ENCODE assay signal across 24 mouse cellular contexts in genomic region chr14:52166571-52166970, GRCm38 (mm10). TPM values are rescaled to one million over a fixed set of nuclear protein-coding genes. Genes with fewer than 3 reads are reported as not detected.
A peak's percentile ranks its signal among the peaks of the same experiment; 100 is the strongest.
DNase-seq lines count a peak whose midpoint lies in the region; ATAC-seq lines count a peak whose summit lies in the region.
"Had no signal": no experiment of that assay in that cellular context is flagged by ENCODE, and none has a peak within 500 bp of the region (broad histone marks: within the 10 kb centered on the region; RNA-seq: fewer than 3 reads in every experiment).

No protein-coding gene starts in this region.

- no peaks in the 10 kb centered on the region for H3K9me3 ChIP-seq in heart, embryonic 11.5 days (replicated peaks; ENCODE audit: control insufficient read depth, low read length)
- H3K9me3 ChIP-seq: embryonic facial prominence, embryonic 10.5 days; forebrain, embryonic 15.5 days; heart, embryonic 12.5 days; hindbrain, embryonic 10.5 days; limb, embryonic 15.5 days had no signal

- WGBS in heart, embryonic 11.5 days (ENCODE audit: insufficient replicate concordance): 89% methylated on average over 2 of the region's 2 CpGs

- ATAC-seq in heart, embryonic 11.5 days (replicated peaks; ENCODE audit: insufficient number of reproducible peaks, low FRiP score, low TSS enrichment): no peak
- ATAC-seq: forebrain, embryonic 15.5 days; hindbrain, embryonic 16.5 days; intestine, postnatal 0 days had no signal

- no peak overlapping the region for H3K4me3 ChIP-seq in heart, embryonic 11.5 days (ENCODE audit: low read depth, low read length)
- H3K4me3 ChIP-seq: embryonic facial prominence, embryonic 10.5 days; forebrain, embryonic 15.5 days; heart, embryonic 12.5 days; hindbrain, embryonic 10.5 days; limb, embryonic 15.5 days had no signal

- H3K27me3 ChIP-seq in heart, embryonic 11.5 days (ENCODE audit: control insufficient read depth, insufficient read depth, low read length): no peaks in the 10 kb centered on the region
- H3K27me3 ChIP-seq: forebrain, embryonic 15.5 days; heart, embryonic 12.5 days; limb, embryonic 15.5 days had no signal

- H3K36me3 ChIP-seq in heart, embryonic 11.5 days (ENCODE audit: control insufficient read depth, insufficient read depth, low read length): peaks cover 28% of the 10 kb centered on the region

- no peak overlapping the region for H3K27ac ChIP-seq in heart, embryonic 11.5 days (ENCODE audit: low read depth, low read length)
- H3K27ac ChIP-seq: embryonic facial prominence, embryonic 10.5 days; forebrain, embryonic 15.5 days; hindbrain, embryonic 10.5 days; limb, embryonic 15.5 days; liver, embryonic 14.5 days had no signal

- no peaks in the 10 kb centered on the region for H3K4me1 ChIP-seq in heart, embryonic 11.5 days (ENCODE audit: control insufficient read depth, insufficient read depth, low read length)
- H3K4me1 ChIP-seq: embryonic facial prominence, embryonic 10.5 days; forebrain, embryonic 15.5 days; heart, embryonic 12.5 days; hindbrain, embryonic 10.5 days; limb, embryonic 15.5 days had no signal

- H3K4me2 ChIP-seq in heart, embryonic 11.5 days: no peak overlapping the region
- H3K4me2 ChIP-seq: forebrain, embryonic 15.5 days; heart, embryonic 12.5 days; limb, embryonic 15.5 days; lung, embryonic 14.5 days; midbrain, embryonic 11.5 days had no signal

- H3K9ac ChIP-seq in heart, embryonic 11.5 days (ENCODE audit: low read depth, low read length): no peak overlapping the region
- H3K9ac ChIP-seq: forebrain, embryonic 15.5 days; heart, embryonic 12.5 days; limb, embryonic 15.5 days; liver, embryonic 14.5 days; lung, embryonic 14.5 days had no signal

- DNase-seq in 416B (ENCODE audit: low read depth): peak; percentile 27
- DNase-seq in A20 (ENCODE audit: low read depth, low spot score): peak; percentile 73
- peak; percentile 27 for DNase-seq in T-cell, adult 2 months (ENCODE audit: low spot score)
- peak; percentile 37 to 61 for DNase-seq in natural killer cell, adult 2 months (ENCODE audit: low spot score in 2 of 2)
- no peak for DNase-seq in kidney, postnatal 4 days
- DNase-seq in frontal cortex, postnatal 10 days (ENCODE audit: low spot score in 2 of 2): no peak
- DNase-seq: adrenal gland, postnatal 25 days; cerebellum, adult 9-10 months; gastrocnemius, postnatal 14 days; heart, adult 11 months; heart, postnatal 10 days; left cerebral cortex, postnatal 4 days; lung, embryonic 14.5 days; right cerebral cortex, postnatal 25 days had no signal

RNA-seq across cellular contexts. Expression of gene Supt16, which starts 30.6 kb away (rescaled TPM):
- 28.0 and 50.5 TPM in 2 replicates for polyA plus RNA-seq in heart, embryonic 11.5 days (2014; fragmentation: Nextera tagmentation; extraction: Ambion mirVana)

RNA-seq across cellular contexts. Expression of gene Rpgrip1, which starts 56.1 kb away (rescaled TPM):
- polyA plus RNA-seq in heart, embryonic 11.5 days (2014; fragmentation: Nextera tagmentation; extraction: Ambion mirVana): 46.5 and 49.7 TPM in 2 replicates

Comparison
In these comparisons a context has a peak if more than half of its experiments do, and no peak if none do; other contexts are left out.
1. DNase-seq: peak in 416B (single experiment), A20 (single experiment), T-cell, adult 2 months (single experiment) and natural killer cell, adult 2 months (2 of 2); none in kidney, postnatal 4 days (0 of 2) and frontal cortex, postnatal 10 days (0 of 2).